Mouse (Mus musculus) kidney, adult 18-20 months (tissue): ENCODE results near the gene Tnrc6c.
A peak's percentile ranks its signal among the peaks of the same experiment; 100 is the strongest.

ENCODE experiments used
- DNase-seq: peaks from one replicate; pipeline ENCODE4 v3.0.0; 2021

Gene Tnrc6c

DNA sequence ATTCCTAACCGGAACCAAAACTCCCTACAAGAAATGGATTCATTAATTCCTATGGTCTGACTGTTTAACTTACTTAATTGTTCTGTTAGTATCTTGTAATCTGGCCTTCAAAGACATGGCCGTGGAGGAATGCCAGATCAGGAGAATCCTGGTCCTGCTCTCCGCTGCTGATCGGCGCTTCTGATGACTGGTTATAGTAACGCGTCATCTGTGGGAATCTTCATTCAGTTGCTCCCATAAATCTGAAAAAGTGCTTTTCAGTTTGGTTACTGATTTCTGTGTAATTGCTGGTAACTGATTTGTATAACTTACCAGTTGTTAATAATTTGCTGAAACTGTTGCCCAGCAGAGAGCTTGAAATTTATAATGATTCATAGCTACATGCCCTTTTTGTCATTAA lies 77.4 kb downstream of the Tnrc6c start:
- DNase-seq, result peak; percentile 29

DNA sequence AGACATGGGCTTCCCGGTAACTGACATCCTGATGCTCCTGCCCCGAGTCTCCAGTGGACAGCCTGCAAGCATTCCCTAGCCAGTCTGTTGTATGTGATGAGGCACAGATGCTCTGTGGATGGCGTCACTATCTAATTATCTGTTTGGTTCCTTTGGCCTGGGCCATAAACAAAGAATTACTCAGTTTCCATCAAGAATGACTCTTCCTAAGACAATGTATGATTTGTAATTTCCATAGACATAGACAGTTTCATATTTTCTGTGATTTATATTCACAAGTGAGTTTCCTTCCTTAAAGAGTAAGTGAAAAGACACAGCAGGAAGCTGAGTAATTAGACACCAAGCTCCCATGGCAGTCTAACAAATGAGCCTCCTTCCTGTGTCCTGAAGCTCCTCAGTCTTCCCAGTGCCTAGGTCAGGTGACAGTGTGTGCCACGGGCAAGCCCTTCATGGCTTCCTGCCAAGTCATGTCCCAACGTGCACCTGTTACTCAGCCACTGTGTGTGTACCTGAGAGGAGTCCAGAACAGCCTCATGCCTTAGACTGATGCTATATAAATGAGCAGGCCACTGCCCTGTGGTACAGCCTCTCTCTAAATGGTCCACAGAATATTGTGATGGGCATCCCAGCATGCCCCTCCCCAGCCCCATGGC lies 82.1 kb downstream of the Tnrc6c start:
- DNase-seq, result peak; percentile 42

DNA sequence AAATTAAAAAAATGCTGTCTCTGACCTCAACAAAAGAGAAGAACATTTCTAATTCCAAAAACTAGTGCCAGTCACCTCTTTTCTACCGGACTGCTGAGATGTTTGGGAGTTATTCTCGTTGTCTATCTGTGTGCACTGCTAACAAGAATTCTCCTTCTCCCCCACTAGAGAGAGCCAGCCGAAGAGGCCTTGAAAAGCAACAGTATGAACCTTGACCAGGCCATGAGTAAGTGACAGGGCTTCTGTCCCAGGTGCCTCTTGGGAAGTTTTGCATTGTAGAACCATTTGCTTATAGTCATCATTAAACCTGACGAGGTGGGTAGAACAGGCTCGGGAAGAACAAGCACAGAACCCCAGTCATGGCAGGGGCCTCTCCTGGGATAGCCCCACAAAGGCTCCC lies 84.0 kb downstream of the Tnrc6c start:
- DNase-seq, result no peak

DNA sequence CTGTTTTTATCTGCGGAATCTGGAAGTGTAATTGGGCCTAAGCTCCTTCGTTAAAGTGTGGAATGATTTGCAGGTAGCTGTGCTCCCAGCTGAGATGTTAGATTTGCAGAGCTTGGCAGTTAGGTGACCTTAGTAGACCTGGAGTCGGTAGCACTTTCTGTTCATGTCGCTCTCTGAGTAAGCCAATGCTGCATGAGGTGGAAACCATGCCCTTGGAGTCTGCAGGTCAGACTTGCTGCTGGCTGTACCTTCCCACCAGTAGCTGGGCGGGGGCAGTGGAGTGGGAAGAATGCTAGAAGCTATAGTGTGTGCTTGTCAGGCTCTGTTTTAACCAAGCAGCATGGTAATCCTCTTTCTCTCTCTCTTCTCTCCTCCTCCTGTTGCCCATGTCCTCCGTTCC lies 87.0 kb downstream of the Tnrc6c start:
- no peak for DNase-seq

DNA sequence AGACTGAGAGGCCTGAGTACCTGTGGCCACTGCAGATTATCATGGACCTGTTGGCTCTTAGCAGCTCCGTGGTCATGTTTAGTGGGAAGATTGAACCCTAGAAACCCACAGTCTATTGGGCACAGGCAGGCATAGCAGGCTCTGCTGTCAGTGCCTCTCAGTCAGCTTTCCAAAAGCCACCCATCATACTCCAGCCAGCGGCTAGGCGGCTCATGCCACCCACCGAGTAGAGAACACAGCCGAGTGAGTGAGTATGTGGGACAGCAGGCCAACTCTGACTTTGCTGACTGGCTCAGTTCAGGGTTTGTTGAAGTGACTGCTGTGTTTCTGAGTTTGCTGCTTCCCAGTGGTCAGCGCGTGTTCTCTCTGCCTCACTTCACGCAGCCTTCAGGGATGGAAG lies 88.2 kb downstream of the Tnrc6c start:
- DNase-seq, result no peak

DNA sequence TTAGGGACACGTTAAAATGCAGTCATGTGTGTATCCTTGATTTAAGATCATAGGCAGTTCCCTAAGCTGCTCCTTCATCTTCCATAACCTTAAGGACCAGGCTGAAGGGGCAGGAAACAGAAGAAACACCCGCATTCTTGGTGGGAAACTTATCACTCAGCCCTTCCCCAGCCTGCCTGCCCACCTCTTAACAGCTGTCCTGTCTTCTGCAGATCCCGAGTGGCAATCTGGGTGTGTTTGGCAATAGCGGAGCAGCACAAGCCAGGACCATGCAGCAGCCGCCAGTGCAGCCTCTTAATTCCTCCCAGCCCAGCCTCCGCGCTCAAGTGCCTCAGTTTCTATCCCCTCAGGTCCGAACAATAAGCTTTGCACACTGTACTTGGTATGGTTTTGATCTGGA lies 88.6 kb downstream of the Tnrc6c start:
- no peak for DNase-seq

DNA sequence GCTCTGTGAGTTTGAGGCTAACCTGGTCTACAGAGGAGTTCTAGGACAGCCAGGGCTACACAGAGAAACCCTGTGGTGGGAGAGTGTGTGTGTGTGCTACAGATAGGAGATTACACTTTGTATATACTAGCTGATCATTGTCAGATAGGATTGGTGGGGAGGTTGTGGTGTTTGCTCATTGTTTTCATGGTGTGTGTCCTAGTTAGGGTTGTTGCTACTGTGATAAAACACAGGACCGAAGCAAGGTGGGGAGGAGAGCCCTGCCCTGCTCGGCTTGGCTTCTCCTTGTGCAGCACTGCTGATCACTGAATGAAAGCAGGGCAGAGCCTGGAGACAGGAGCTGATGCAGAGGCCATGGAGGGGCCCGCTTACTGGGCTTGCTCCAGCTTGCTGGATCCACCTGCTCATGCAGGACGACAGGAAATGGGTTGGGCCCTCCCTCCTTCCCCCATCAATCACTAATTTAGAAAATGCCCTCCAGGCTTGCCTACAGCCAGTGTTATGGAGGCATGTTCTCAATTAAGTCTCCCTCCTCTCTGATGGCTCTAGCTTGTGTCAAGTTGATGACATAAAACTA lies 89.5 kb downstream of the Tnrc6c start:
- no peak for DNase-seq

DNA sequence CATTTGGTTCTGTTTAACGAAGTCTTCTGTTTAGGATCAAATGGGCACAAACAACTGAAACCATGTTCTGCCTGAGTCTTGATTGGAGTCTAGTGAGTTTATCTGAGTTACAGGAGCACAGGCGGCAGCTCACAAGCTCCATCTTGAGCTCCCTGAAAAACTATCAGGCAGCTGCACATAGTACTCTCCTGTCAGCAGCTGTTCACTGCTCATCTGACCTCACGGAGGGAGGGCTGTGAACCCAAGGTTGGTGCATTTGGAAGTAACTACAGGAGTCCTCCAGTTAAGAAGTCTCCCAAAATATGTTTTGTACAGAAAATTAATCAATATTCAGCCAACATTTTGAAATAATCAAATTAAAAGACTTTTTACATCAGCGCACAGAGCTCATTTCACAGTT lies 94.5 kb downstream of the Tnrc6c start:
- DNase-seq, result no peak

DNA sequence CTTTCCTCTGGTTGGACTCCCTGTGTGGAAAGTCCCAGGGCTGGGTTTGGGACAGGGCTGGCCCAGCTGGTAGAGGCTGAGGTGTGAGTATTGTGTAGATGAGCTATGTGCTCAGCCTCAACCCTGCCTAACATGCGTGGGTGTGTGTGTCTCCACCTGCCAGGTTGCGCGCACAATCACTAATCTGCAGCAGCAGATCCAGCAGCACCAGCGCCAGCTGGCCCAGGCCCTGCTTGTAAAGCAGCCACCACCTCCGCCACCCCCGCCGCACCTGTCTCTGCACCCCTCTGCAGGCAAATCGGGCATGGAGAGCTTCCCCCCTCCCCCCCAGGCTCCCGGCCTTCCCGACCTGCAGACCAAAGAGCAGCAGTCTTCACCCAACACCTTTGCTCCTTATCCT lies 95.3 kb downstream of the Tnrc6c start:
- DNase-seq, result no peak

DNA sequence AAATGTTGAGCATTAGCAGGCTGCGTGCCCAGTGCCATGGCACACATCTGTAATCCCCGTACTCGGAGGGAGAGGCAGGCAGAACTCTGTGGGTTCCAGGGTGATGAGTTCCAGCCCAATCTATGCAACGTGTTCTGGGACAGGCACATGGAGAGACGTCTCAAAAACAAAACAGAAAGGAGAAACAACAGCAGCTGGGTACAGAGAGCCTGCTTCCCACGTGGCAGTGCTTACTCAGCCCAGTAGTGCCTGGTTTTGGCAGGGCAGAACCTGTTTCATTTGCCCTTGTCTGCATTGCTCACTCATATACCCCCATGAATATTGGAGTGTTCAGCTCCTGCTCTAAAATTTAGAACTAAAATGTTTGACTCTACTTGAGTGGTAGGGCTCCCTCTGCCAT lies 97.5 kb downstream of the Tnrc6c start:
- DNase-seq, result peak; percentile 43

DNA sequence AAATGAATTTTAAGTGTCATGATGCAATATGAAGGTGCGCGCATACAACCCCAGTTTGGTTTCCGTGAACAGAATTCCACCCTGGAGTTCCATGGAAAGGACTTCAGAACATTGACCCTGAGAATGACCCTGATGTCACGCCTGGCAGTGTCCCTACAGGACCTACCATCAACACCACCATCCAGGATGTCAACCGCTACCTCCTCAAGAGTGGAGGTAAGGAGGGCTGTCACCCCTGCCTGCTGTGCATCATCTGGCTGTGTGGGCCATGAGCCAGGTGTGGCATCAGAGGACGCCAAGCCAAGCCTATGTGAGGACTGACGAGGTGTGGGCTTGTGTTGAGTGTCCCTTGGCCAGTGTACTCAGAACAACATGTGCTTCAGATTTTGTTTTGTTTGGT lies 101.8 kb downstream of the Tnrc6c start:
- DNase-seq, result no peak

DNA sequence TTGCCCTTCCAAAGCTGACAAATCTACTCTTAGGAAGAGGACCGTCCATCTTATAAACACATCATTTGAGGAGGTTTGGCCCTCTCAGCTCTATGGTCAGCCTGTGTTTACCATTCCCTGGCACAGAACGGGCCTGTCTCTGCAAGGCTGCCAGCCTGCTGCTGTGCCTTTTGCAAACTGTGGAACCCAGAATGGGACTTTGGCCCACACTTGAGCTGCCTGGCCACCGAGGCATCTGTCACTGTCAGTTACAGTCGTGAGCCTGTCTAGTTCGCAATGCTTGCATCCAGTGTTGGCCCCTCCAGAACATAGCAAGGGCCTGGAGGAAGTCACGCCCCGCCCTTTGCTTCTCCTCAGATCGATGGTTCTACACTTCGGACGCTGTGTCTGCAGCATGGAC lies 105.2 kb downstream of the Tnrc6c start:
- no peak for DNase-seq

DNA sequence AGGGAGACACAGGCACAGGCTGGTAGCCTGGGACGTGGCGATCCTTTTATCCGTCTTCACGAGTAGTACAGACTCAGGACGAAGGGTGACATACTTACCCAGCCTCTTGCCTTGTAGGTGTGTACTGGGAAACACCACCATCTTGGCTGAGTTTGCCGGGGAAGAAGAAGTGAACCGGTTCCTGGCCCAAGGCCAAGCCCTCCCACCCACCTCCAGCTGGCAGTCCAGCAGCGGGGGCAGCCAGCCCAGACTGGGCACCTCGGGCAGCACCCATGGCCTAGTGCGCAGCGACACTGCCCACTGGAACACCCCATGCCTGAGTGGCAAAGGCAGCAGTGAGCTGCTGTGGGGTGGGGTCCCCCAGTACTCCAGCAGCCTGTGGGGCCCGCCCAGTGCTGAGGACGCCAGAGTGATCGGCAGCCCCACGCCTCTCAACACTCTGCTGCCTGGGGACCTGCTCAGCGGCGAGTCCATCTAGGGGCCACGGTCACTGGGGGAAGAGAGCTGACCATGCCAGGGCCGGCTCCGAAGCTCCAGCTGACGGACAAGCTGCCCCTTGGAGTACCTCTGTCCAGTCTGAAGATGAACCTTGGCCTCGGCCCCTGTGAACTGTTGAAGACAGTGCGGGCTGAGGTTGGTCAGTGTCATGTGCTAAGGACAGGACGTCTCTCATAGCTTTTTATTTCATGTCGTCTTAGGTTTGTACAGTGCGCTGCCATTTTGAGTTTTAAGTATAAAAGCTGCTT lies 106.5 kb downstream of the Tnrc6c start:
- peak; percentile 42 for DNase-seq

DNA sequence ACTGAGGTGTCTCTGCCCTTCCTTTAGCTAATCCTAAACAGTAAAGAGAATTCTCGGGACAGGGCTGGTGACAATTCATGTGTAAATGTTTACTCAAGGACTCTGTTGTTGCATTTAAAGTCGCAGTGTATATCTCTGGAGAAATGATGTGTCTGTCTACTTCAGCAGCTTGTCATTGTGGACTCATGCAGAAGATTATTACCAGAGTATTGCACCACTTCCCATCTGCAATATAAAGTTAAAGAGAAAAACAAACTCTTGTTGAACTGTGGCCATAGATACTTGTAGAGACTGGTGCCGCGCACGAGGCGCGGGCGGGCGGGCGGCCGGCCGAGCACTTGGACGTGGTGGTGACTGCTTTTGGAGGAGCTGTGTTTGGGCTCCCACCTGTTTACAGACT lies 107.7 kb downstream of the Tnrc6c start:
- no peak for DNase-seq

DNA sequence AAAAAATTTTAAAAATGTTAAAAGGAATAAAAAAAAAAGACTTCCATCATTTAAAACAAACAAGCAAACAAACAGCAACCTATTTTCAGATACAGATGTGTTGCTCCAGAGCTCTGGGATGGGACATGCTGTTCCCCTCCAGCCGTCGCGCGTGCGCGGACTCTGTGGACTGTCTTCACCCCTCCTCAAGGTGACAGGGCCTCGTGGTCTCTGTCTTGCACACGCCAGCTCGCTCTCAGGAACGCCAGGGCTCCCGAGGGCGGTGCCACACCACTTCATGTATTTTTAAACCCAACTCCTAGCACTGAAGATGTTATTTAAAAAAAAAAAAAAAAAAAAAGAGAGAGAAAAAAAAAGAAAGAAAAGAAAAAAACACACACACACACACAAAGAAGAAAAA lies 108.2 kb downstream of the Tnrc6c start:
- no peak for DNase-seq

DNA sequence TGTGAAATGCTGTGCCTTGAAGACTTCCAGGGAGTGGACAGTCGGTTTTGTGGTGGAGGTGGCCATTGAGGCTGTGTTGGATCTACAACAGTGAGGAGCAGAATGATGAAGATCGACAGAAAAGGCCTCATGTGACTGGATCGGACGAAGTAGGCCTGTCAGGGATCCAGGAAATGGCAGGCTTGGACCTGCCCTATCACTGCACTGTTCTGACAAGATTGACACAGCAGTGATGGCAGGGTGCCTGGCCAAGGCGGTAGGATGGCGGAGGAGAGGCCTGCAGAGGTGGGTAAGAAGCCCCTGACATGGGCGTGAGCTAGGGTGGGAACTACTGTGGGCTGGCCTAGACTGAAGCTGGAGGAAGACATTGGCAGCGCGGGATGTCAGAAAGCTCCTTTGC lies 110.2 kb downstream of the Tnrc6c start:
- DNase-seq, result no peak

DNA sequence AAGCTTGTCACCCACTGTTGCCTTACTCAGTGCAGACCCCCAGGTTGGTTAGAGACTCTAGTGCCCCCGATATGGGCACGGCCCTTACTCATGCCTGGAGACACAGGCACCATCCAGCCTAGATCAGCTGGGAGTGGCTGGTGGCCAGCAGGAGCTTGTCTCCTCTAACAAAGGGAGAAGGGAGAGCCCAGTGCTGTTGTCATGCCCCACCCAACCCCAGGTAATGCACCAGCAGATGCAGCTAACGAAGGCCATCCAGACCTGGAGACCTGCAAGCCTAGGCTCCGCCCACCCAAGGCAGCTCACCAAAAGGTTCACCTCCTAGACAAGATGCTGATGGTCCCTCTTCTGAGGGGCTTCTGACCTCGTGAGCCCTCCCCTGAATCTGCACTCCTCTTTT lies 111.3 kb downstream of the Tnrc6c start:
- DNase-seq, result no peak

DNA sequence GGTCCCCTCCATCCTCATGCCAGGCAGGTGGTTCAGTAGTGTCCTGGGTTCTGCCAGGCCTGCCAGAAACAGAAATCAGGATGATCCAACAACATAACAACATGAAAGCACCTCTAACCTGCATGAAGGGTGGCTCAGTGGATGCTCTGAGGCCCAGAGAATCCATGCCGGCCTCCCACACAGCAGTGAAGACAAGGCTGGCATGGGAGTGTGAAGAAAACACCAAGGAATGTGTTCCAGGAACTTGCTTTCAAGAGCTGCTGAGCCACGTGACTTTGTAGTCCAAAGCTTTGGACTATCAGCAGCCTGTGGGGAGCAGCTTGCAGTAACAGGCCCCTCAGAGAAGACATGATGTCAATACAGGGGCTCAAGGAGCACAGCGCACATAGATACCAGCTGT lies 112.2 kb downstream of the Tnrc6c start:
- no peak for DNase-seq

DNA sequence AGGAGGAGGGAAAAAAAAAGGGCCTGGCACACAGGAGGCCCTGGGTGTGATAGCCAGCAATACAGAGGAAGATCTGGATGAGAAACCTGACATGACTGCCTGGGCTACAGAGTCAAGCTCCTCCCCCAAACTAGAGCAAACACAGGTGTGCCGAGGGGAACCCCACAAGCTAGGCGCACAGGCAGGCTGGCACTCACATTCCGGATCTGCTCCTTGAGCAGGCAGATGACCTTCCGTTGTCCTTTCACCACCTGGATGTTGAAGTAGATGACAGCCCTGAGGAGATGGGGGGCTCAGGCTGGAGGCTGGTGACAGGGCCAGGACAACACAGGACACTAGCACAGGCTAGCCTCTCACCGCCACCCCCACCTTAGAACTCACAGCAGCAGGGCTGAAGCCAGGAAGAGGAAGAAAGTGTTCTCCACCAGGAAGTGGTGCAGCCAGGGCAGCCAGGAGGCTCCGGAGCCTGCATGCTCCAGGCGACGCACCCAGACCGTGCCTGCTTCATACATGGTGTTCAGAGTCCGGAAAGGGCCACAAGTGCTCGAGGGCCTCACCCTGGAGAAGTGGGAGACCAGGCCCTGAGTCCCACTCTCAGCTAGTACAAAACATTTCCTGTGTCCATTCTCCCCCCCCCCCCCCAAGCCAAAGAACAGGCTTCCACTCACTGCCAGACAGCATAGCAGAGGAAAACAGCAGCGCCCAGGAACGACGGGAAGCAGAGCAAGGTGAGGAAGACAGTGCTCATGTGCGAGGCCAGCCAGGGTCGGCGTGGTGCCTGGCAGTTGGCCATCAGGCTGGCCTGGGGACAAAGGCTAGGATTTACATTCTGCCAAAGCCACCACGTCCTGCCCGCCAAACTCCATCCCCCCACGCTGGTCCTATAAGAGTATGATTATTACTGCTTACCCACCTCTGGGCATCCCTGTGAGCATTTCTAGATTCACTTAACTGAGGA lies 114.9 kb downstream of the Tnrc6c start:
- DNase-seq, result peak; percentile 35

DNA sequence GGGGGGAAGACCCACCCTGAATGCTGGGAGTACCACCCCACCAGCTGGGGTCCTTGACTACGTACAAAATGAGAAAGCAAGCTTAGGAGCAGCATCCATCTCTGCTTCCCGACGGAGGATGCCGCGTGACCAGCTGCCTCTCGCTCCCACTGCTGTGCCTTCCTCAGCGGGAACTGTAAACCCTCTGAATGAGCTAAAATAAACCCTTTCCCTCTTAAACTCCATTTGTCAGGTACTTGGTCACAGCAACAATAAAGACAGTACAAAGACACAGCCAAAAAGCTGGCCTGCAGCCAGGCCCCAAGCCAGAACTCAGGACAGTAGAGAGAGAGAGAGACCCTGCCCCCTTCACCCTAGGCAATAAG lies 115.6 kb downstream of the Tnrc6c start:
- DNase-seq, result no peak

DNA sequence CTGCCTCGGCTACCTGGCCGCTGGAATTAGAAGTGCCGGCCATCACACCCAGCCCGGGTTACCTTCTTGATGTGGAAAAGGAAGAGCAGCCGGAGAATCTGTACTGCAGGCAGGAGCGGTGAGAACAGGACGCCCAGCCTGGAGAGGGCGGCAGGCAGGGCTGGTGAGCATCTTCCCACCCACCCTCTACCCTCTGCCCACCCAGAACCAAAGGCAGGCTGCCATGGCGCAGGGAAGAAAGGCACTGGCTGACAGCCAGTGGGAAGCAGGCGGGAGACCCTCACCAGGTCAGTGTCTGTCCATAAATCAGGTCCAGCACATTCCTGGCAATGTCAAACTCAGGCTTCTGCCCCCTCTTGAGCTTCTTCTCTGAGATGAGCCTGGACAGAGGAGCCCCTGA lies 116.3 kb downstream of the Tnrc6c start:
- no peak for DNase-seq

DNA sequence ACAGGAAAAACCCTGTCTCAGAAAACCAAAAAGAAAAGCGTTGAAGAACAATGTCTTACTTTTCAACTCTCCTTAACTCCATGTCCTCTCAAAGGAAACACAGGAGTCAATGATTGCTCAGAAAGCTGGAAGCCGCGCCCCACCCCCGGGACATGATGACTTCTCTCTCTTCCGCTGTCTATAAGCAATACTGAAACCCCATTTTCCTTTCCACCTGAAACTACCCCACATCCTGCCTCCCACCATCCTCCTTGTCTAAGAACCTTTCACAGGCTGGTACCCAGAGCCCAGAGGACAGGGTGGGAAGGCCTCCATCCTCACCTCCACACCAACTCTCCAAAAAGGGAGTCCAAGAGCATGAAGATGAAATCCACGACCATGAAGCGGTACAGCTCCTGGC lies 118.3 kb downstream of the Tnrc6c start:
- DNase-seq, result no peak

DNA sequence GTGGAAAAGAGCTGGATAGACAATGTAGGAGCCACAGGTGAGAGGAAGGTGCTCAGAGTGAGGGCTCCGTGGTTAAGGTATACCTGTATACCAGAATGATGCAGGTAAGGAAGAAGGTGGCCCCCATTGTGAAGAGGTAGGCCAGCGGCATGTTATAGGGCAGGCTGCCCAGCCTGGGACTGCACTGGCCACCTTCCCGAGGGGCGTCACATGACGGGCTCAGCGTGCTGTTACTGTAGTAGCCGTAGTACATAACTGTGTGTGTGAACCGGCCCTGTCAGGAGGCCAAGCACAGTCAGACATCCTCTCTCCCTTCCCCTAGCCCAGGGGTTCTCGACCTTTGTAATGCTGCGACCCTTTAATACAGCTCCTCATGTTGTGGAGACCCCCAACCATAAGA lies 120.8 kb downstream of the Tnrc6c start:
- no peak for DNase-seq

DNA sequence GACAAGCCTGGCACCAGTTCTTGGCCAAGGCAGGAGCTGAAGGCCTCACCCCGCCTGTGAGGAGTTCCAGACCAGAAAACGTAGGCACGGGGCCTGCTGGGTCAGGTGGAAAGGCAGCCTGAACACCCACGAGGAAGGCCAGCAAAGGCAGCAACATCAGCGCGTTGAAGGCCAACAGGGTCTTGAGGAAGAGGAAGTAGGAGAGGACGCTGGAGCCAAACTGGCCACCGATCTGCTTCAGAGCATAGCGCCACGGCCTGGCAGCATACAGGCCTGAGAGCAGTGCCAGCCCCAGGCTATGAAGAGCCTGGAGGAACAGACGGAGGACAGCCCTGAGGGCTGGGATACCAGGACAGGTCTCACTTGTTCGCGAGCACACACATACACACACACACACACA lies 121.5 kb downstream of the Tnrc6c start:
- no peak for DNase-seq
